Mouse (Mus musculus) myocyte (in vitro differentiated cells): ENCODE measurements at regions not wholly inside any gene's neighbourhood (a gene's known extent, or its start where the extent isn't known, plus 50 kb on each side); places are given as distances from the start of the nearest gene placed in this dataset.

Source experiments
- CEBPB ChIP-seq: IDR thresholded peaks from 2 replicates; pipeline ENCODE4 v1.6.1; 2011; ENCODE audit warnings: mild to moderate bottlenecking, moderate library complexity; ENCODE audit not compliant: poor library complexity, insufficient read depth, severe bottlenecking
- E2F4 ChIP-seq: IDR thresholded peaks from one replicate; pipeline ENCODE4 v1.6.1; 2011; ENCODE audit warnings: mild to moderate bottlenecking, control low read depth, moderate library complexity; ENCODE audit not compliant: insufficient read depth
- MAX ChIP-seq: IDR thresholded peaks from one replicate; pipeline ENCODE4 v1.6.1; 2011; ENCODE audit warnings: low read depth, mild to moderate bottlenecking, control low read depth
- MYOD1 ChIP-seq, 3 experiments: IDR thresholded peaks; one replicate each; pipeline ENCODE4 v1.6.1; 2011; ENCODE audit warnings: control low read depth in 2 of 3, low read depth in 2 of 3, mild to moderate bottlenecking in 2 of 3, moderate library complexity in 1 of 3; ENCODE audit not compliant: insufficient read length in 2 of 3, control insufficient read depth in 1 of 3
- MYOG ChIP-seq, 3 experiments: IDR thresholded peaks; one replicate each; pipeline ENCODE4 v1.6.1; 2011; ENCODE audit warnings: control low read depth in 2 of 3, low read depth in 2 of 3, mild to moderate bottlenecking in 2 of 3; ENCODE audit not compliant: insufficient read length in 2 of 3, control insufficient read depth in 1 of 3, insufficient read depth in 1 of 3
- POLR2A ChIP-seq: IDR thresholded peaks from one replicate; pipeline ENCODE4 v1.6.1; 2011; ENCODE audit warnings: low read depth, mild to moderate bottlenecking, control low read depth, moderate library complexity; ENCODE audit not compliant: insufficient read length
- POLR2AphosphoS2 ChIP-seq: IDR thresholded peaks from one replicate; pipeline ENCODE4 v1.6.1; 2011; ENCODE audit warnings: low read depth, control low read depth; ENCODE audit not compliant: insufficient read length
- REST ChIP-seq: IDR thresholded peaks from one replicate; pipeline ENCODE4 v1.6.1; 2011; ENCODE audit warnings: mild to moderate bottlenecking, control low read depth, moderate library complexity; ENCODE audit not compliant: insufficient read depth, insufficient read length
- SRF ChIP-seq: IDR thresholded peaks from one replicate; pipeline ENCODE4 v1.6.1; 2011; ENCODE audit warnings: low read depth; ENCODE audit not compliant: control insufficient read depth, insufficient read length
- TCF12 ChIP-seq: IDR thresholded peaks from one replicate; pipeline ENCODE4 v1.6.1; 2011; ENCODE audit warnings: mild to moderate bottlenecking, control low read depth; ENCODE audit not compliant: poor library complexity, insufficient read depth, severe bottlenecking
- TCF3 ChIP-seq: IDR thresholded peaks from one replicate; pipeline ENCODE4 v1.6.1; 2011; ENCODE audit warnings: low read depth, control low read depth; ENCODE audit not compliant: insufficient read length
- USF1 ChIP-seq: IDR thresholded peaks from one replicate; pipeline ENCODE4 v1.6.1; 2011; ENCODE audit warnings: low read depth, mild to moderate bottlenecking, control low read depth, moderate library complexity

DNA sequence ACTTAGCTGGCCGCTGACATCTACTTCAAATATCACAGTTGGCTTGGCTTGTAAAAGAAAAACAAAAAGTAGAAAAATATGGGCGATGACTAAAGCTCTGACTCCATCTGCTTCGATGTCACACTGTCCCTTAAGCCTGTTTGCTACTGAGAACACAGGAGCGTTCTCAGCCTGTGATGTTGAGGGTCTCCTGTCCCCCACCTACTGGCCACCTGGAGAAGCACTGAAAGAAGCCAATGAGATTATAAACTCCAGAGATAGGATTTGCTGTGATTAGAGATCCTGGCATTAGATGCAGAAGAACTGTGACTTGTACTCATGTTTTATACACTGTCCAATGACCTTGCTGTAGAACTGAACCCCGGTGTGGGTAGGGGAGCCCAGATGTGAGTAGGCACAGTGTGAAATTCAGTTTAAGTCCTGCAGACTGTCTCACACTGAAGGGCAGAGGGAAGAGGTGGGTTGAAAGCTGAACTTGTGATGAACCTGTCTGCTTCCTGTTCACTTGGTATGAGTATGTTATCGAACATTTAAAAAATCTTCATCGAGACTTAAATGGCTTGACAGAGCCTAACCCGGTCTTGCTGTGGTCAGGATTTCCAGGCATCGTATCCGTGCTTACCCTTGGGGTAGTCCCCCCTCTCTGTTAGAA, 63.7 kb upstream of the 1700020N01Rik start:
- TF ChIP-seq MYOG (IDR thresholded peaks at IDR 0.05; ENCODE audit: control insufficient read depth in 1 of 3, insufficient read depth in 1 of 3, insufficient read length in 2 of 3, low read depth in 2 of 3) (no peak), TCF12 (no peak), POLR2A (no peak), MYOD1 (IDR thresholded peaks at IDR 0.05; ENCODE audit: control insufficient read depth in 1 of 3, insufficient read length in 2 of 3, low read depth in 2 of 3) (no peak), USF1 (no peak), MAX (no peak), CEBPB (no peak), E2F4 (no peak), POLR2AphosphoS2 (no peak), REST (no peak), TCF3 (no peak), SRF (no peak)
